Mouse (Mus musculus): ENCODE measurements at regions not wholly inside any gene's neighbourhood (a gene's known extent, or its start where the extent isn't known, plus 50 kb on each side); places are given as distances from the start of the nearest gene placed in this dataset.

DNA sequence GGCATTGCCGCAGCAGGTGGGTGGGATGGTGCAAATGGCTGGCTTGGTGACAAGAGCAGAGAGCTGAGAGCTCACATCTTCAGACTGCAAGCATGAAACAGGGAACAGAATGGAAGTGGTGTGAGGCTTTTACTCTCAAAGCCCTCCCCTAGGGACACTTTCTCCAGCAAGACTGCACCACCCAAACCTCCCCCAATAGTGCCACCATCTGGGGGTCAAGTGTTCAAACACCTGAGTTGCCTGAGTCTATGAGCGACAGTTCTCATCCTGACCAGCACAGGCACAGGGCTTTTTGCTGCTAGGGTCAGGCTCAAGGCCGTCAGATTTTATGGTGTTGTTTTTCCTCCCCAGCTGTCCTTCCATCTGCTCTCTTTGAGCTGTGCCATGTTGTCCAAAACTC, 337.9 kb upstream of the Eif4g2 start:
- ATAC-seq (ENCODE audit: low read depth) (no peak), DNase-seq (ENCODE audit: low spot score) (no peak)
- Histone ChIP-seq H3K27me3 (replicated peaks; ENCODE audit: control insufficient read depth, insufficient read depth, low read length) (no peaks in the 10 kb centered on the region), H3K36me3 (ENCODE audit: control insufficient read depth, insufficient read depth, low read length) (no peaks in the 10 kb centered on the region), H3K27ac (replicated peaks; ENCODE audit: low read depth, low read length) (no peak overlapping the region), H3K4me3 (ENCODE audit: low read depth, low read length) (no peak overlapping the region), H3K4me1 (ENCODE audit: control insufficient read depth, insufficient read depth, low read length) (no peaks in the 10 kb centered on the region), H3K4me2 (ENCODE audit: low read depth, low read length) (no peak overlapping the region), H3K9me3 (ENCODE audit: control insufficient read depth, low read length) (no peaks in the 10 kb centered on the region), H3K9ac (ENCODE audit: low read depth, low read length) (no peak overlapping the region)
- WGBS, result 95% methylated on average over 3 of the region's 3 CpGs

DNA sequence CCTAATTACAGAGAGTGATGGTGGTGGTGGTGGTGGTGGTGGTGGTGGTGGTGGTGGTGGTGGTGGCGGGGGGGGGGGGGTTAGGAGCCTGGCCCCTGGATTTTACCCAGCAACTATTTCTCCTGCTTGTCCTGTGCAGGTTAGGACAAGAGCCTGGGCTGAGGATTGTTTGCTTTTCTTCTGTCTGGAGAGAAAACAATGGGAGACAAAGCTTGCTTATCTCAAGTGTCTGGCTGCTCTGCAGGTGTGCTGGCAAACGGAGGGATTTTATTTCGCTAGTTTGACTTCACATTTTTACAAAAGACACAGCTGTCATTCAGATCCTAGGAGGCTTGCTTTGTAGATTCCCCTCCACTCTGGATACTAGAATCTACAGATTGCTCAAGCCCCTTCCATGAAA, 334.9 kb upstream of the Eif4g2 start:
- Histone ChIP-seq H3K27ac (replicated peaks; ENCODE audit: low read depth, low read length) (no peak overlapping the region), H3K27me3 (replicated peaks; ENCODE audit: control insufficient read depth, insufficient read depth, low read length) (no peaks in the 10 kb centered on the region), H3K9ac (ENCODE audit: low read depth, low read length) (no peak overlapping the region), H3K4me3 (ENCODE audit: low read depth, low read length) (no peak overlapping the region), H3K9me3 (ENCODE audit: control insufficient read depth, low read length) (no peaks in the 10 kb centered on the region), H3K36me3 (ENCODE audit: control insufficient read depth, insufficient read depth, low read length) (no peaks in the 10 kb centered on the region), H3K4me2 (ENCODE audit: low read depth, low read length) (no peak overlapping the region), H3K4me1 (ENCODE audit: control insufficient read depth, insufficient read depth, low read length) (0 out of 2 replicates have a peak, but pooled peaks cover 3% of the 10 kb centered on the region)
- ATAC-seq (ENCODE audit: low read depth) (peak; percentile 72; the same call in 1 of the 2 replicates), DNase-seq (ENCODE audit: low spot score) (peak; percentile 58)
- 27% methylated on average over 2 of the region's 3 CpGs for WGBS

DNA sequence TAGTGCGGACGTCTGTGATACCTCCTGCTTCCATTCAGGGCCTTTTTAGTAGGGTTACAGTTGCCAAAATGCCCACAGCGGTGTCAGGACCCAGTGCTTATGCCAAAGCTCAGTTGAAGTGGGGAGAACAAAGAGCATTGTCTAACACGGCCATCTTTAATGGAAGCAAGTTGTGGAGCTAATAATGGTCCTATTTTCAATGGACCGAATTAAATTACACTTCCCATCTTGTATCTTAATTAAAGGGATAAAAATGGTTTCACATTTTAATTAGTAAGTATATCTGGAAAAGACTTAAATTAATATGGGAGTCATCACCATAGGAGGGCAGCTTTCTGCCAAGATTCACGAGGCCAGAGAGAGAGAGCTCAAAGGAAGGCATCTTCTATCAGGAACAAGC, 333.2 kb upstream of the Eif4g2 start:
- Histone ChIP-seq H3K4me2 (ENCODE audit: low read depth, low read length) (no peak overlapping the region), H3K4me1 (ENCODE audit: control insufficient read depth, insufficient read depth, low read length) (0 out of 2 replicates have a peak, but pooled peaks cover 3% of the 10 kb centered on the region), H3K9me3 (ENCODE audit: control insufficient read depth, low read length) (no peaks in the 10 kb centered on the region), H3K27ac (replicated peaks; ENCODE audit: low read depth, low read length) (no peak overlapping the region), H3K9ac (ENCODE audit: low read depth, low read length) (no peak overlapping the region), H3K4me3 (ENCODE audit: low read depth, low read length) (no peak overlapping the region), H3K36me3 (ENCODE audit: control insufficient read depth, insufficient read depth, low read length) (no peaks in the 10 kb centered on the region), H3K27me3 (replicated peaks; ENCODE audit: control insufficient read depth, insufficient read depth, low read length) (no peaks in the 10 kb centered on the region)
- ATAC-seq (ENCODE audit: low read depth) (no peak), DNase-seq (ENCODE audit: low spot score) (no peak)
- WGBS, result 73% methylated on average over 6 of the region's 6 CpGs

DNA sequence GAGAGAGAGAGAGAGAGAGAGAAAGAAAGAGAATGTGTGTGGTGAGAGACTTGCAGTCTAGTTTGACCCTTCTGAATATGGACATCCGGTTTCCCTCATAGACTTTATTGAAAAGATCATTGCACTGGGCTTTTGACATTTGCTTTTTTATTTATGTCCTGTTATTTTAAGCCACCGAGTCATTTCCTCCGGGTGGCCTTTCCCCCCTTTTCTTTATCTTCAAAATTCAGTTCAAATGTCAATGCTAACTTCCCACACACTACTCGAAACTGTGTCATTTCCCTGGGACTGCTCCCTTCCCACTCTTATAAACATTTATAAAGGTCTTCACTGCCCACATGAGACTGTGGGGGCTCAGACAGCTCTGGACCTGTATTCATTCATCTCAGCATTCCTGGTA, 330.9 kb upstream of the Eif4g2 start:
- Histone ChIP-seq H3K4me2 (ENCODE audit: low read depth, low read length) (no peak overlapping the region), H3K36me3 (ENCODE audit: control insufficient read depth, insufficient read depth, low read length) (no peaks in the 10 kb centered on the region), H3K4me1 (ENCODE audit: control insufficient read depth, insufficient read depth, low read length) (0 out of 2 replicates have a peak, but pooled peaks cover 3% of the 10 kb centered on the region), H3K4me3 (ENCODE audit: low read depth, low read length) (no peak overlapping the region), H3K9me3 (ENCODE audit: control insufficient read depth, low read length) (no peaks in the 10 kb centered on the region), H3K27ac (replicated peaks; ENCODE audit: low read depth, low read length) (no peak overlapping the region), H3K9ac (ENCODE audit: low read depth, low read length) (no peak overlapping the region), H3K27me3 (replicated peaks; ENCODE audit: control insufficient read depth, insufficient read depth, low read length) (no peaks in the 10 kb centered on the region)
- no peak for ATAC-seq (ENCODE audit: low read depth)
- DNase-seq (ENCODE audit: low spot score), result no peak
- 63% methylated on average over 4 of the region's 4 CpGs for WGBS

DNA sequence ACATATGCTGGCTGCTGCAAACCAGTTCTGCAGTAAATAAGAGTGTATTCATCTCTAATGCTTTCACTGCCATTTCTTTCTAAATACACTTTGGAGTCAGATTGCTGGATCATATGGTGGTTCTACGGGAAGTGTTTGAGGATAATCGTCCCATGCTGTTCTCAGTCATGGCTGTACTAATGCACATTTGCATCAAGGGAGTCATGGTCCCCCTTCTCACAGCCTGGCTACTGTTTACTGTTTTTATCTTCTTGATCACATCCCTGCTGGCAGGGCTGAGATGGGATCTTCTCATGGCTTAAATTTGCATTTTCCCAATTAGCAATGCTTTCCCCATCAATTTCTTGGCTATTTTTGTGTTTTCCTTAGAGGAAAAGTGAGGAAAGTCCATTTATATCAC, 330.1 kb upstream of the Eif4g2 start:
- ATAC-seq (ENCODE audit: low read depth) (no peak), DNase-seq (ENCODE audit: low spot score) (no peak)
- Histone ChIP-seq H3K27ac (replicated peaks; ENCODE audit: low read depth, low read length) (no peak overlapping the region), H3K4me1 (ENCODE audit: control insufficient read depth, insufficient read depth, low read length) (0 out of 2 replicates have a peak, but pooled peaks cover 3% of the 10 kb centered on the region), H3K36me3 (ENCODE audit: control insufficient read depth, insufficient read depth, low read length) (no peaks in the 10 kb centered on the region), H3K9me3 (ENCODE audit: control insufficient read depth, low read length) (no peaks in the 10 kb centered on the region), H3K27me3 (replicated peaks; ENCODE audit: control insufficient read depth, insufficient read depth, low read length) (no peaks in the 10 kb centered on the region), H3K4me2 (ENCODE audit: low read depth, low read length) (no peak overlapping the region), H3K9ac (ENCODE audit: low read depth, low read length) (no peak overlapping the region), H3K4me3 (ENCODE audit: low read depth, low read length) (no peak overlapping the region)
- WGBS, result 58% methylated on average over 2 of the region's 2 CpGs

DNA sequence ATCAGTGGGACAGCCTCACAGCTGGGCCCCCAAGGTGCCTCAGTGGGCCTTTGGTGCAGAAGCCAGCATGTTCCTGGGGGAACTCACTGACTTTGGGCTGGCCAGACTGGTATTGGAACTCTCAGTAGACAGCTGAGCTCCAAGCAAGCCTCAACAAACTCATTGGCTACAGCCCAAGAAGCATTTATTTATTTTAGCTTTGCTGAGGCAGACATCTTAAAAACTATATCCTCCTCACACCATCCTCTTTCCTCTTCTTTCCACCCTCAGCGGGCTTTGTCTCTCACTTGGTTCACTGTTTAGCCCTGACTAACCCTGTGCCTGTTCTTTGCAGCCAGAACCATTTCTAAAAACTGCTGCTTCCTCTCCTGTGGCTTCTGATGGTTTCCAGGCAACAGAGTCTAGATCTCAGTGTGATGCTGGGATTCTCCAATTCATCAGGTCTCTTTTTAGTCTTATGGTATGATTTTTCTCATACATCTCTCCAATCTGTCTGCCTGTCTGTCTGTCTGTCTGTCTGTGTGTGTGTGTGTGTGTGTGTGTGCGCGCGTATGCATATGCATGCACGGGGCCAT, 328.6 kb upstream of the Eif4g2 start:
- Histone ChIP-seq H3K4me1 (ENCODE audit: control insufficient read depth, insufficient read depth, low read length) (0 out of 2 replicates have a peak, but pooled peaks cover 3% of the 10 kb centered on the region), H3K36me3 (ENCODE audit: control insufficient read depth, insufficient read depth, low read length) (no peaks in the 10 kb centered on the region), H3K27me3 (replicated peaks; ENCODE audit: control insufficient read depth, insufficient read depth, low read length) (no peaks in the 10 kb centered on the region), H3K27ac (replicated peaks; ENCODE audit: low read depth, low read length) (no peak overlapping the region), H3K4me2 (ENCODE audit: low read depth, low read length) (no peak overlapping the region), H3K9ac (ENCODE audit: low read depth, low read length) (no peak overlapping the region), H3K4me3 (ENCODE audit: low read depth, low read length) (no peak overlapping the region), H3K9me3 (ENCODE audit: control insufficient read depth, low read length) (no peaks in the 10 kb centered on the region)
- DNase-seq (ENCODE audit: low spot score) (peak; percentile 48), ATAC-seq (ENCODE audit: low read depth) (no peak)
- 83% methylated on average over 5 of the region's 5 CpGs for WGBS

DNA sequence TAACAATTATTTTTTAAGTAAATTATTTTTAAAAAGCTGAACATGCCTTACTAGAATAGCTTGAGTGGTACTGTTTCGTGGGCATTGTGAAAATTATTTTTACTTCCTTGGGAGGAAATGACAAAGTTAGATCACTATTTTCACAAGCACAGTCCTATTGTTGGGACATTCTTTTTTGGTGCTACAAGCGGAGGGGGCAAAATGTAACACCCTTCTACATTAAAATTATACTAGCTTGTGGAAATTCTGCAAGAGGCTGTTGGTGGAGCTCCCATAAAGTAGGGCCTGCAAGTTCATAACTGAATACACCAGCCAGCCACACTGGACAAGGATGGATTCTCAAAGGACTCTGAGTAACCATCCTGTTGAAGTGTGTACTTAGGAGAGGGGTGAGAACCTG, 313.1 kb upstream of the Eif4g2 start:
- no peak overlapping the region for H3K4me3 ChIP-seq (ENCODE audit: low read depth, low read length)
- H3K36me3 ChIP-seq (ENCODE audit: control insufficient read depth, insufficient read depth, low read length), result no peaks in the 10 kb centered on the region
- H3K4me1 ChIP-seq (ENCODE audit: control insufficient read depth, insufficient read depth, low read length), result no peaks in the 10 kb centered on the region
- WGBS, result 82% methylated on average over 2 of the region's 2 CpGs
- H3K9me3 ChIP-seq (ENCODE audit: control insufficient read depth, low read length), result peaks cover 2% of the 10 kb centered on the region; the same call in 1 of the 2 replicates
- no peak for ATAC-seq (ENCODE audit: low read depth)
- no peaks in the 10 kb centered on the region for H3K27me3 ChIP-seq (replicated peaks; ENCODE audit: control insufficient read depth, insufficient read depth, low read length)
- H3K4me2 ChIP-seq (ENCODE audit: low read depth, low read length), result no peak overlapping the region
- H3K9ac ChIP-seq (ENCODE audit: low read depth, low read length), result no peak overlapping the region
- no peak for DNase-seq (ENCODE audit: low spot score)
- no peak overlapping the region for H3K27ac ChIP-seq (replicated peaks; ENCODE audit: low read depth, low read length)

DNA sequence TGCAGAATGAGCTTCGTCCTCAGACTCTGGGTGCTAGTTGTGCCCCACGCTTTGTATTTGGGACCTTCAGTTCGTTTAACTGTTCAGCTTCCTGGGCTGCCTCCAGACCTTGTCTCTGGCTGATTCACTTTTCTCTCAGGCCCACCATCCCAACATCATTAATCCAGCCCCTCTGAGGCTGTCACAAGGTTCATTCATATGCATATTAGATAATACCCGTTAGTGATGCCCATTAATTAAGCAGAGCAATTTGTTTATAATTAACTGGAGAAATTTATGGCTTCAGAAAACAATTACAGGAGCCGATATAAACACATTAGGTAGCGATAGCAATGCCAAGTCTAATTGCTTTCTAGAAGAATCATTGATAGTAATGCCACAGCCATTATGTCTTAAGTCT, 312.3 kb upstream of the Eif4g2 start:
- DNase-seq (ENCODE audit: low spot score), result no peak
- Histone ChIP-seq H3K4me2 (ENCODE audit: low read depth, low read length) (no peak overlapping the region), H3K27ac (replicated peaks; ENCODE audit: low read depth, low read length) (no peak overlapping the region), H3K4me3 (ENCODE audit: low read depth, low read length) (no peak overlapping the region), H3K9me3 (ENCODE audit: control insufficient read depth, low read length) (no peaks in the 10 kb centered on the region; the same call in 1 of the 2 replicates), H3K9ac (ENCODE audit: low read depth, low read length) (no peak overlapping the region), H3K27me3 (replicated peaks; ENCODE audit: control insufficient read depth, insufficient read depth, low read length) (no peaks in the 10 kb centered on the region), H3K4me1 (ENCODE audit: control insufficient read depth, insufficient read depth, low read length) (no peaks in the 10 kb centered on the region), H3K36me3 (ENCODE audit: control insufficient read depth, insufficient read depth, low read length) (no peaks in the 10 kb centered on the region)
- no peak for ATAC-seq (ENCODE audit: low read depth)
- WGBS, result 86% methylated on average over 6 of the region's 6 CpGs

DNA sequence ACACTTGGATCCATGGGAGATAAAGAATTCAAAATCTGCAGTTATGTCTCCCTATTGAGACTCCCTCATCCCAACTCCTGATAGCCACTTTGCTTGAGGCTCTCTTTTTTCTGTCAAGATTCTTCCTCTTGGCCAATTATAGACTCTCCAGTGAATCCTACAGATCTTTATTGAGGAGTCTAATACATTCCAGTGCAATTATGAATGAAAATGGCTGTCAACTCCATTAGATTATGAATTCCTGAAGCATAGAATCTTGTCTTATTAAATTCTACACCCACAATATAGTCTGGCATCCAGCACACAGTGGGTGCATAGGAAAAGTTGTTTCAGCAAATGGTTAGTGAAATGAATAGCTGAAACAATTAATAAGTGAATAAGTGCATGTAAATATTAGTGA, 311.0 kb upstream of the Eif4g2 start:
- Histone ChIP-seq H3K9me3 (ENCODE audit: control insufficient read depth, low read length) (no peaks in the 10 kb centered on the region; the same call in 1 of the 2 replicates), H3K36me3 (ENCODE audit: control insufficient read depth, insufficient read depth, low read length) (no peaks in the 10 kb centered on the region), H3K27me3 (replicated peaks; ENCODE audit: control insufficient read depth, insufficient read depth, low read length) (no peaks in the 10 kb centered on the region), H3K4me3 (ENCODE audit: low read depth, low read length) (no peak overlapping the region), H3K4me1 (ENCODE audit: control insufficient read depth, insufficient read depth, low read length) (no peaks in the 10 kb centered on the region), H3K27ac (replicated peaks; ENCODE audit: low read depth, low read length) (no peak overlapping the region), H3K9ac (ENCODE audit: low read depth, low read length) (no peak overlapping the region), H3K4me2 (ENCODE audit: low read depth, low read length) (no peak overlapping the region)
- DNase-seq (ENCODE audit: low spot score) (no peak), ATAC-seq (ENCODE audit: low read depth) (no peak)

All from embryonic facial prominence, embryonic 14.5 days (tissue).